Mouse (Mus musculus) heart, postnatal 0 days (tissue): ENCODE data around the gene Urb2. TPM values are rescaled to one million over a fixed set of nuclear protein-coding genes. Genes with fewer than 3 reads are reported as not detected.

Experiments used
- ATAC-seq: fragments of 200-750 bp; cut with Nextera tagmentation; 2 replicates; pipeline ENCODE4 v1.8.0; 2017; ENCODE audit warnings: low read depth, moderate number of reproducible peaks, moderate library complexity; ENCODE audit not compliant: insufficient read depth
- DNase-seq: peaks from one replicate; pipeline ENCODE4 v3.0.0-alpha.2; 2016; ENCODE audit warnings: low spot score
- H3K27ac ChIP-seq: fragments of 300-500 bp; sonication (generic); 2 replicates; pipeline ENCODE4 v1.5.1; 2014; ENCODE audit warnings: low read depth, mild to moderate bottlenecking
- H3K27me3 ChIP-seq: fragments of 300-500 bp; sonication (generic); 2 replicates; pipeline ENCODE4 v1.6.1; 2014; ENCODE audit warnings: low read length, mixed read lengths; ENCODE audit not compliant: control insufficient read depth, insufficient read depth
- H3K36me3 ChIP-seq: fragments of 300-500 bp; sonication (generic); replicated peaks from 2 replicates; pipeline ENCODE4 v1.6.1; 2014; ENCODE audit warnings: low read length, mixed read lengths; ENCODE audit not compliant: control insufficient read depth, insufficient read depth
- H3K4me1 ChIP-seq: fragments of 300-500 bp; sonication (generic); 2 replicates; pipeline ENCODE4 v1.6.1; 2014; ENCODE audit warnings: antibody characterized with exemption; ENCODE audit not compliant: control insufficient read depth, insufficient read depth
- H3K4me2 ChIP-seq: fragments of 300-500 bp; sonication (generic); 2 replicates; pipeline ENCODE4 v1.6.1; 2014; ENCODE audit warnings: low read depth, mild to moderate bottlenecking, low read length, moderate library complexity
- H3K4me3 ChIP-seq: fragments of 300-500 bp; sonication (generic); 2 replicates; pipeline ENCODE4 v1.5.1; 2014; ENCODE audit warnings: low read depth, low read length
- H3K9ac ChIP-seq: fragments of 300-500 bp; sonication (generic); replicated peaks from 2 replicates; pipeline ENCODE4 v1.6.1; 2014; ENCODE audit warnings: low read depth, low read length, mixed read lengths
- H3K9me3 ChIP-seq: fragments of 300-500 bp; sonication (generic); replicated peaks from 2 replicates; pipeline ENCODE4 v1.6.1; 2016; ENCODE audit warnings: low read length; ENCODE audit not compliant: control insufficient read depth
- CTCF ChIP-seq: IDR thresholded peaks from 2 replicates; pipeline ENCODE4 v1.5.1; 2016; ENCODE audit warnings: antibody characterized with exemption, control low read depth, low read depth
- EP300 ChIP-seq: IDR thresholded peaks from 2 replicates; pipeline ENCODE4 v1.6.1; 2016; ENCODE audit warnings: antibody characterized with exemption, low read depth
- WGBS: fragments of 180-500 bp; shearing (Covaris S2); extraction: QIAGEN DNeasy Blood & Tissue Kit; methylation state at CpG from one replicate; pipeline ENCODE4 v1.1.7; 2014; 5-methylcytosine and 5-hydroxymethylcytosine counted together
- polyA plus RNA-seq: library from polyadenylated mRNA; unstranded; fragments of >200 nt; fragmentation: Nextera tagmentation; extraction: Ambion mirVana; gene quantifications from 2 replicates; pipeline ENCODE4 v1.2.1, GENCODE M21; 2015
- total RNA-seq: library from RNA; depleted of rRNA; stranded (reverse); fragments of >200 nt; gene quantifications from 2 replicates; pipeline ENCODE4 v1.2.3, GENCODE M21; 2014; ENCODE audit warnings: low replicate concordance

Gene Urb2
- total and polyA plus RNA-seq, 2 experiments from 2014 or later, result 0.97 to 9.8 TPM

DNA sequence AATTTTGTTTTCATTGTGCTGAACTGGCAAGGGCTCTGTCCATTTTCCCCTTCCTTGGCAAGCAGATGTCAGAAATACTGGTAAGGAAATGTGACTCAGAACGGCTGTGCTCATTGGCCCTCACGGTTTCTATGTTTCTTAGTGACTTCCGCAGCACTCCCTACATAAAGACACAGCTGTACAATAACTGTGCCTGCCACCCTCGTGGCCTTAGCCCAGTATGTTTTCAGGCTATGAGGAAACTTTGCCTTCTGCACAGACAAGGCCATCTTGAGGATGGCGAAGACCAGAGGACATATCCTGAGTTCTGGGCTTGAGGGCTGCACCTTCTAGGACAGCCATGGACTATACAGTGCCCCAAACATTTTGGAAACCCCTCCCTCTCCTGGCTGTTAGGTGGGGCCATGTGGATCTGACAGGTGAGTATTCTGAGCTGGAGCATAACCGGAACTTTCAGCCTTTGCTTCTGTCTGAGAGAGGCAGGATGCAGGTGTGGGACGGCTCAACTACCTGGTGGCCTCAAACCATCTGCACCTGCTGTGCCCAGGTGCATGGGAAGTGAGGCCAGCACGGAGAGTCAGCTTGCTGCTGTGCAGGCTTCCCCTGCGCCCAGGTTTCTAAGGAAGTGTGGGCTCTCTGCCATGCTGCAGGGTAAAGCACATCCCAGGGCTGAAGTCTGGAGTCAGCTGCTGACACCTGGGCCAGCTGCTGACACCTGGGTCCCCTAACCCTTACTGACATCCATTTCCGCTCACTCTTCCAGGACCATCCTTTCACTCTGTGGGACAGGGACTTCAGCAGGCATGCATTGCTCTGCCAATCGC, 35.7 kb downstream of the Urb2 start:
- H3K9me3 ChIP-seq, result no peaks in the 10 kb centered on the region
- no peaks in the 10 kb centered on the region for H3K4me1 ChIP-seq
- DNase-seq, result no peak
- H3K9ac ChIP-seq, result no peak overlapping the region
- WGBS, result 74% methylated on average over 11 of the region's 11 CpGs
- TF ChIP-seq EP300 (no peak), CTCF (no peak)
- H3K27ac ChIP-seq, result no peak overlapping the region
- H3K36me3 ChIP-seq, result no peaks in the 10 kb centered on the region
- no peak overlapping the region for H3K4me3 ChIP-seq
- ATAC-seq, result no peak
- H3K27me3 ChIP-seq, result 0 out of 2 replicates have a peak, but pooled peaks cover 4% of the 10 kb centered on the region
- no peak overlapping the region for H3K4me2 ChIP-seq

- no peak overlapping the region for H3K4me2 ChIP-seq
- WGBS, result 47% methylated on average over 4 of the region's 4 CpGs
- H3K27me3 ChIP-seq, result 0 out of 2 replicates have a peak, but pooled peaks cover 2% of the 10 kb centered on the region
- no peak overlapping the region for H3K4me3 ChIP-seq
- H3K9me3 ChIP-seq, result no peaks in the 10 kb centered on the region
- H3K36me3 ChIP-seq, result no peaks in the 10 kb centered on the region
- DNase-seq (peak; percentile 69), ATAC-seq (peak; percentile 82)
- 0 out of 2 replicates have a peak, but pooled peaks cover 12% of the 10 kb centered on the region for H3K4me1 ChIP-seq
- H3K9ac ChIP-seq, result no peak overlapping the region
- no peak for TF ChIP-seq CTCF
- TF ChIP-seq EP300, result 0 out of 2 replicates have a peak, but pooled peaks have one; percentile 65
- H3K27ac ChIP-seq, result peak overlapping the region; percentile 14
Measured at GRCm38 (mm10) chr8:124066325-124067058, 45.2 kb downstream of the Urb2 start.

GRCm38 (mm10) chr8:124067059-124067750, 45.9 kb downstream of the Urb2 start:
- Histone ChIP-seq H3K9me3 (no peaks in the 10 kb centered on the region), H3K9ac (no peak overlapping the region), H3K27ac (peak overlapping the region; percentile 14), H3K4me2 (no peak overlapping the region), H3K27me3 (0 out of 2 replicates have a peak, but pooled peaks cover 5% of the 10 kb centered on the region), H3K4me1 (0 out of 2 replicates have a peak, but pooled peaks cover 12% of the 10 kb centered on the region), H3K36me3 (no peaks in the 10 kb centered on the region), H3K4me3 (no peak overlapping the region)
- WGBS, result 60% methylated on average over 4 of the region's 4 CpGs
- DNase-seq, result no peak
- peak; percentile 13; the same call in 1 of the 2 replicates for ATAC-seq
- TF ChIP-seq EP300 (0 out of 2 replicates have a peak, but pooled peaks have one; percentile 1), CTCF (no peak)

- Histone ChIP-seq H3K9me3 (no peaks in the 10 kb centered on the region), H3K36me3 (no peaks in the 10 kb centered on the region), H3K4me1 (0 out of 2 replicates have a peak, but pooled peaks cover 12% of the 10 kb centered on the region), H3K27ac (no peak overlapping the region; the same call in 1 of the 2 replicates), H3K27me3 (0 out of 2 replicates have a peak, but pooled peaks cover 5% of the 10 kb centered on the region), H3K4me2 (no peak overlapping the region), H3K9ac (no peak overlapping the region), H3K4me3 (no peak overlapping the region)
- WGBS, result 25% methylated on average over 18 of the region's 18 CpGs
- no peak for TF ChIP-seq CTCF
- TF ChIP-seq EP300, result no peak
- ATAC-seq, result peak; percentile 51
- peak; percentile 51 for DNase-seq
Measured at GRCm38 (mm10) chr8:124070363-124071324, 49.3 kb downstream of the Urb2 start.
